Mouse (Mus musculus) liver, postnatal 0 days (tissue): ENCODE data around the gene V1ra8. TPM values are rescaled to one million over a fixed set of nuclear protein-coding genes. Genes with fewer than 3 reads are reported as not detected.
"Not testable (repeated sequence)": the region's sequence is repeated elsewhere in the genome, so short reads cannot be mapped to it uniquely, and the experiment has no call there.

ENCODE experiments used
- ATAC-seq: fragments of 200-750 bp; cut with Nextera tagmentation; 2 replicates; pipeline ENCODE4 v1.8.0; 2017; ENCODE audit warnings: mild to moderate bottlenecking, moderate library complexity
- DNase-seq: peaks from one replicate; pipeline ENCODE4 v3.0.0-alpha.2; 2016
- H3K27ac ChIP-seq: fragments of 300-500 bp; sonication (generic); 2 replicates; pipeline ENCODE4 v1.5.1; 2014; ENCODE audit warnings: antibody characterized with exemption, moderate library complexity, mild to moderate bottlenecking, low read depth
- H3K27me3 ChIP-seq: fragments of 300-500 bp; sonication (generic); 2 replicates; pipeline ENCODE4 v1.6.1; 2014; ENCODE audit warnings: low read length, control low read depth, mixed read lengths; ENCODE audit not compliant: insufficient read depth
- H3K36me3 ChIP-seq: fragments of 300-500 bp; sonication (generic); replicated peaks from 2 replicates; pipeline ENCODE4 v1.6.1; 2014; ENCODE audit warnings: mild to moderate bottlenecking, control low read depth, low read length, moderate library complexity, mixed read lengths; ENCODE audit not compliant: insufficient read depth
- H3K4me1 ChIP-seq: fragments of 300-500 bp; sonication (generic); 2 replicates; pipeline ENCODE4 v1.6.1; 2014; ENCODE audit warnings: antibody characterized with exemption, mild to moderate bottlenecking, control low read depth; ENCODE audit not compliant: insufficient read depth
- H3K4me2 ChIP-seq: fragments of 300-500 bp; sonication (generic); 2 replicates; pipeline ENCODE4 v1.6.1; 2014; ENCODE audit warnings: low read depth, mild to moderate bottlenecking, low read length, moderate library complexity, mixed read lengths
- H3K4me3 ChIP-seq: fragments of 300-500 bp; sonication (generic); 2 replicates; pipeline ENCODE4 v1.5.1; 2014; ENCODE audit warnings: low read depth, low read length
- H3K9ac ChIP-seq: fragments of 300-500 bp; sonication (generic); replicated peaks from 2 replicates; pipeline ENCODE4 v1.6.1; 2014; ENCODE audit warnings: mild to moderate bottlenecking, moderate library complexity
- H3K9me3 ChIP-seq: fragments of 300-500 bp; sonication (generic); 2 replicates; pipeline ENCODE4 v1.6.1; 2016; ENCODE audit warnings: mild to moderate bottlenecking, control low read depth, low read length, mixed read lengths
- CTCF ChIP-seq: sonication (generic); IDR thresholded peaks from 2 replicates; pipeline ENCODE4 v1.5.1; 2016; ENCODE audit warnings: antibody characterized with exemption, low read depth
- EP300 ChIP-seq: IDR thresholded peaks from 2 replicates; pipeline ENCODE4 v1.6.1; 2016; ENCODE audit warnings: antibody characterized with exemption, low read depth, mild to moderate bottlenecking
- WGBS: fragments of 180-500 bp; shearing (Covaris S2); extraction: QIAGEN DNeasy Blood & Tissue Kit; methylation state at CpG from one replicate; pipeline ENCODE4 v1.1.7; 2014; ENCODE audit not compliant: insufficient replicate concordance; 5-methylcytosine and 5-hydroxymethylcytosine counted together
- polyA plus RNA-seq: library from polyadenylated mRNA; unstranded; fragments of >200 nt; fragmentation: Nextera tagmentation; extraction: Ambion mirVana; gene quantifications from 2 replicates; pipeline ENCODE4 v1.2.1, GENCODE M21; 2015

The V1ra8 gene
- not detected in 2 replicates for polyA plus RNA-seq

DNA sequence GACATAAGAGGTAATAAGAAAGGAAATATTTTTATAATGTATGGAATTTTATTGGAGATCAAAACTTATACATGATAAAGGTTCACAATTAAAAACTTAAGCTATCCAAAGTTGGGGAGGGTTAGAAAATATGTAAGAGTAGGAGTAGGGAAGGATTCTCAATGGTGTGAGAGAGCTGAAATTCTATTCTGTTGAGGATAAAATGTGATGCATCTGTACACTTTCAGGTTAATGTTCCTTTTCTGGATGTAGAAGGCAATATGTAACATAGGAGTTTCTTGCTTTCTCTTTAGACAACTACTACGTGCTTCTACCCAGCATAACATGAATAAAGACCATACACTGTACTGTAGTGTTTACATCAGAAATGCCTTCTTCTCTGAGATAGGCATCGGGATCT is at the start of gene V1ra8:
V1ra8 (plus strand) TSS at position 301 of the 400 bp plus-strand sequence.
- not testable (repeated sequence) for H3K9ac ChIP-seq, H3K4me3 ChIP-seq, H3K27me3 ChIP-seq, H3K4me1 ChIP-seq, H3K27ac ChIP-seq, DNase-seq, H3K9me3 ChIP-seq, ATAC-seq, H3K4me2 ChIP-seq, H3K36me3 ChIP-seq
- whole genome bisulfite sequencing, result 49% methylated on average over 2 of the region's 2 CpGs

DNA sequence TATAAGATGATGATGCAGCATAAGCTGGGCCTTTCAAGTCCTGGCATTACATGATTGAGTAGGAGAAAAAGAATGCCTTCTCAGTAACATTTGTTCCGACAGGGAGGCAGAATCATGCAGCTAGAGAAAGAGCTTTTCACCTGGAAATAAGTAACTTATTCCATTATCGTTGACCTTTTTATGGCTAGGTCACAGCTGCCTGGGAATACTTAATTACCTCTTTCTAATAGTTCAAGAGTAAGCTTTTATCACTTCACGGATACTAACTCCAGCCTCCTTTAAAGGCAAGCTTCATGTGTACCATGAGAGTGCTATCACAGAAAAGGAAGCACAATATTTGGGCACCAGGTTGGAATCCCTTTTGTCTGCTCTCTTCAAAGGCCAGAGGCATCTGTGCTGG is 42.5 kb upstream of the V1ra8 start:
- DNase-seq (no peak), ATAC-seq (no peak)
- Histone ChIP-seq H3K4me3 (no peak overlapping the region), H3K36me3 (no peaks in the 10 kb centered on the region), H3K4me2 (no peak overlapping the region), H3K27ac (no peak overlapping the region), H3K9ac (no peak overlapping the region), H3K9me3 (no peaks in the 10 kb centered on the region), H3K27me3 (no peaks in the 10 kb centered on the region), H3K4me1 (no peaks in the 10 kb centered on the region)
- TF ChIP-seq EP300 (no peak), CTCF (no peak)
- 73% methylated on average over 3 of the region's 3 CpGs for WGBS

DNA sequence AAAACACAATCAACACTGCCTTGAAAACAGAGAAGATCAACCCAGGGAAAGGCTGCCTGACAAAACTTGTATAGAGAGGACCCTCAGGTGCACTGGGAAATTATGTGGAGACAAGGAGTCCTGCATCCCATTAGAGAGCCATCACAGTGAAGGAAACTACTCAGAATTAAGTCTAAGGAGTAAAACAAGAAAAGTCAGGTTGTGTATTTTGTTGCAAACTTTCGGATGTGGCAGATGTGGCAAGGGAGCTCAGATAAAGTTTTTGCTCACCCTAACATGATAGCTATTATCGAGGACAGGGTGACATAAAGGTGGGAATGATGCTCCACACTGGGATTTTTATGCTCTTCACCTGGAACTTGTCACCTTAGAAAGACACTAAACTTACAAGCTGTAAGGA is 28.1 kb upstream of the V1ra8 start, which contains the start of gene Vmn1r52:
Vmn1r52 (plus strand) TSS at position 301 of the 400 bp plus-strand sequence.
- ATAC-seq (no peak), DNase-seq (no peak)
- WGBS, result 62% methylated on average over 2 of the region's 2 CpGs
- Histone ChIP-seq H3K4me3 (no peak within 1 kb of the TSS), H3K27me3 (no peaks in the 10 kb centered on the region), H3K27ac (no peak within 1 kb of the TSS), H3K36me3 (no peaks in the 10 kb centered on the region), H3K4me2 (no peak within 1 kb of the TSS), H3K9me3 (no peaks in the 10 kb centered on the region; the same call in 1 of the 2 replicates), H3K9ac (no peak within 1 kb of the TSS), H3K4me1 (no peaks in the 10 kb centered on the region)
- TF ChIP-seq CTCF (no peak), EP300 (no peak)

DNA sequence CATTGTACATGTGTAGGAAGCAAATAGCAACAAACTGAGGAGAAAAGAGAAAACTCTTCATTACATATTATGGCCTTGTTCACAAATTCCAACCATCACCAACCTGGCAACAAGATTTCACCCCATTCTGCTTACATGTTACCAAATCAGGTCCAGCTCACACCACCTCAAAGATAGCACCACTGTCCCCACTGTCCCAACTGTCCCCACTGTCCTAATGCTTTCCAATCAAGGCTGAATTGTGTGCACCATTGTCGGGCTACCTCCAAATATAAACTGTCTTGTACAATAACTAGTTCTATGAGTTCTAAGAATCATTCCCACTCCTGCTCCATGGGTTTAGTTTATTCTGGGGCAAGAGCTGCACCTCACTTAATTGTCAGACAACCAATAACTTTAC is 21.7 kb downstream of the V1ra8 start, which contains the start of gene Vmn1r53:
Vmn1r53 (minus strand) TSS at position 101 of the 400 bp plus-strand sequence.
- no peak within 1 kb of the TSS for H3K27ac ChIP-seq
- H3K36me3 ChIP-seq, result no peaks in the 10 kb centered on the region
- H3K9ac ChIP-seq, result no peak within 1 kb of the TSS
- 79% methylated on average over 1 of the region's 1 CpGs for WGBS
- H3K4me2 ChIP-seq, result no peak within 1 kb of the TSS
- no peaks in the 10 kb centered on the region for H3K9me3 ChIP-seq
- H3K4me1 ChIP-seq, result no peaks in the 10 kb centered on the region
- ATAC-seq, result no peak
- no peak within 1 kb of the TSS for H3K4me3 ChIP-seq
- TF ChIP-seq CTCF, result no peak
- TF ChIP-seq EP300, result no peak
- no peak for DNase-seq
- H3K27me3 ChIP-seq, result no peaks in the 10 kb centered on the region

DNA sequence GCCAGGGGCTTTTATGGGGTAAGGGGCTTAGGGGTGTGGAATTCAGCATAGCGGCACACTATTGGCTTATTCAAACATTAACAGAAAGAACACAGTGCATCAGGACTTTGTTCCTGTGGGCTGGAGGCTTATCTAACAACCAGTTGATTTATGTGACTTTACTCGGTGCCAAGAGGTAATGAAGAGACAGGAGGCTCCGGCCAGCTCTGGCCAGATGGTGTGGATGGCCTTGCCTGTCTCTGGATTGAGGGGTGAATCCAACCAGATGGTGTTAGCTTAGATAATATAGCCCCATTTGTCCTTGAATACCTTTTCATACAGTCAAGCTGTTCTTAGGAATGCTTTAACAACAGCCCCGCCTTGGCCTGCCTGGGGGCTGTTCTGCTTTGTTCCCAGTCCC is 29.5 kb downstream of the V1ra8 start:
- not testable (repeated sequence) for H3K9me3 ChIP-seq, ATAC-seq
- 87% methylated on average over 4 of the region's 4 CpGs for WGBS

DNA sequence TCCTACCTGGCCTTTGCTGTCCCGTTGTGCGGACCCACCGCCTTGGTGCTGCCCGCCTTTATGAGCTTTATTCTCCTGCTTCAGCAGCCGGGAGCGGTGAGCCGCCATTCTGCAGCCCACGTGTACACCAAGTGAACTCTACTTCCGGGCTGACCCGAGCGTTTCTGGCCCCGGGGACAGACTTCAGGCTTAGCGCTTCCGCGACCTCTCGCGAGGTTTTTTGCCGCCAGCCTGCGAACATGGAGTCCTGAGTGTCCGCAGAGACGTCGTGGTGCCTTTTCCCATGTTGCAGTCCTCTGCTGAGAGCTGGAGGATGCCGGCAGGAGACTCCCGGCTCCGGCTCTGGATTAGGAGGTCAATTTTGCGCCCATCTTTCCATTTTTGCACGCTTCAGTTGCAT is 30.1 kb downstream of the V1ra8 start:
- no peak overlapping the region for H3K27ac ChIP-seq
- no peaks in the 10 kb centered on the region for H3K27me3 ChIP-seq
- 51% methylated on average over 27 of the region's 27 CpGs for WGBS
- no peak overlapping the region for H3K4me2 ChIP-seq
- no peaks in the 10 kb centered on the region for H3K4me1 ChIP-seq
- TF ChIP-seq EP300, result no peak
- no peak for TF ChIP-seq CTCF
- no peaks in the 10 kb centered on the region for H3K36me3 ChIP-seq
- H3K9ac ChIP-seq, result no peak overlapping the region
- no peak overlapping the region for H3K4me3 ChIP-seq
- no peak for DNase-seq
- H3K9me3 ChIP-seq, result no peaks in the 10 kb centered on the region
- no peak for ATAC-seq

More for the DNA sequence above, 29.5 kb downstream of the V1ra8 start:
- not testable (repeated sequence) for H3K9ac ChIP-seq, H3K4me1 ChIP-seq, H3K4me2 ChIP-seq, H3K27ac ChIP-seq, DNase-seq, H3K27me3 ChIP-seq, H3K4me3 ChIP-seq, H3K36me3 ChIP-seq

DNA sequence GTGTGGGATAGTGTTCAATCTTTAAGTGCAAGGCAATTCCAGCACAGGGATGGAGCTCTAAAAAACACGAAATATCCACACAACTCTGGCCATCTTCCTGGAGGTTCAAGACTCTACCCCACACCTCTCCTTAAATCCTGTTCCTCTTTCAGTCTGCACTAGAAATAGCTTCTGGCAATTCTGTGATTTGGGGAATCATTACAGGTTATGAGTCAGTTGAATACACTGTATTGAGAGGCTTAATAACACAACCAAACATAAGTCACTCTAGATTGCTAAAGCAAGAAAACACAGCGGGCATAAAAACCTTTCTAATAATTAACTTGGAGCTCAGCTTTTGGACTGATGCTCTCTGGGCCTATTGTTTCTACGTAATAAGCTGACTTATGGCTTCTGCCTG is 41.4 kb downstream of the V1ra8 start:
- TF ChIP-seq EP300 (no peak), CTCF (no peak)
- ATAC-seq, result no peak
- Histone ChIP-seq H3K9me3 (no peaks in the 10 kb centered on the region), H3K4me1 (no peaks in the 10 kb centered on the region), H3K4me2 (no peak overlapping the region), H3K9ac (no peak overlapping the region), H3K36me3 (no peaks in the 10 kb centered on the region), H3K27ac (no peak overlapping the region), H3K27me3 (no peaks in the 10 kb centered on the region), H3K4me3 (no peak overlapping the region)
- WGBS, result 72% methylated on average over 3 of the region's 3 CpGs
- DNase-seq, result no peak
